Mouse (Mus musculus) spleen, adult 2 months (tissue): Measurements from ENCODE around the gene Pidd1.

Source experiments
- CTCF ChIP-seq: fragments of 200-500 bp; IDR thresholded peaks from 2 replicates; pipeline ENCODE4 v1.5.1; 2011; ENCODE audit warnings: mild to moderate bottlenecking, inconsistent platforms; ENCODE audit not compliant: insufficient read depth, insufficient read length, insufficient replicate concordance; ENCODE audit errors: extremely low read depth
- POLR2A ChIP-seq: fragments of 200-500 bp; IDR thresholded peaks from 2 replicates; pipeline ENCODE4 v1.6.1; 2011; ENCODE audit warnings: low read depth, low read length, inconsistent platforms

GRCm38 (mm10) chr7:141468164-141468521 lies 24.3 kb upstream of the Pidd1 start:
- TF ChIP-seq CTCF (no peak), POLR2A (no peak)
